Mouse (Mus musculus): ENCODE results near the gene Scgb2b15. TPM values are rescaled to one million over a fixed set of nuclear protein-coding genes. Genes with fewer than 3 reads are reported as not detected.
"Not testable (repeated sequence)": the region's sequence is repeated elsewhere in the genome, so short reads cannot be mapped to it uniquely, and the experiment has no call there.

Scgb2b15 gene
- total RNA-seq (2012; rRNA removed) (not detected in 2 replicates), total RNA-seq (2014; rRNA removed) (not detected in 2 replicates), polyA plus RNA-seq (2012; ENCODE audit: insufficient read length, low read depth) (not detected in 2 replicates)

- H3K27ac ChIP-seq (ENCODE audit: insufficient read depth, low read depth); H3K36me3 ChIP-seq (replicated peaks in 1 of 2; ENCODE audit: control insufficient read depth in 1 of 2, insufficient read depth in 1 of 2, low read length in 1 of 2); H3K9me3 ChIP-seq (replicated peaks; ENCODE audit: low read length); dilution Hi-C loops (cut with MboI; ENCODE audit: extremely low pct_ligation_motif_present, extremely low pct_unique_long_range_greater_than_20kb, low sequenced_read_pairs); DNase-seq (ENCODE audit: extremely low read depth); H3K4me2 ChIP-seq (ENCODE audit: insufficient read depth, low read depth, poor library complexity, severe bottlenecking); H3K27me3 ChIP-seq (replicated peaks); H3K4me3 ChIP-seq (replicated peaks in 1 of 3; ENCODE audit: low read depth in 2 of 3, low read length in 2 of 3, poor library complexity in 1 of 3); H3K4me1 ChIP-seq (ENCODE audit: control insufficient read depth in 1 of 2, insufficient read depth in 2 of 2); H3K79me2 ChIP-seq (replicated peaks; ENCODE audit: control insufficient read depth, extremely low read depth, insufficient read depth, poor library complexity, severe bottlenecking); H3K9ac ChIP-seq (ENCODE audit: insufficient read depth, low read depth); in situ Hi-C loops (cut with MboI; ENCODE audit: low pct_ligation_motif_present, low pct_unique_long_range_greater_than_20kb, low sequenced_read_pairs): not testable (repeated sequence)
Measured at GRCm38 (mm10) chr7:32829562-32829961, at the start of gene Scgb2b15. Scgb2b15 (minus strand) TSS chr7:32829662.

- in situ Hi-C loops (cut with MboI; ENCODE audit: low pct_ligation_motif_present, low pct_unique_long_range_greater_than_20kb, low sequenced_read_pairs); H3K27me3 ChIP-seq (replicated peaks); H3K4me1 ChIP-seq (ENCODE audit: control insufficient read depth in 1 of 2, insufficient read depth in 2 of 2); H3K27ac ChIP-seq (ENCODE audit: insufficient read depth, low read depth); dilution Hi-C loops (cut with MboI; ENCODE audit: extremely low pct_ligation_motif_present, extremely low pct_unique_long_range_greater_than_20kb, low sequenced_read_pairs); H3K9ac ChIP-seq (ENCODE audit: insufficient read depth, low read depth); H3K4me2 ChIP-seq (ENCODE audit: insufficient read depth, low read depth, poor library complexity, severe bottlenecking); H3K9me3 ChIP-seq (replicated peaks; ENCODE audit: low read length); H3K79me2 ChIP-seq (replicated peaks; ENCODE audit: control insufficient read depth, extremely low read depth, insufficient read depth, poor library complexity, severe bottlenecking); H3K4me3 ChIP-seq (replicated peaks in 1 of 3; ENCODE audit: low read depth in 2 of 3, low read length in 2 of 3, poor library complexity in 1 of 3); H3K36me3 ChIP-seq (replicated peaks in 1 of 2; ENCODE audit: control insufficient read depth in 1 of 2, insufficient read depth in 1 of 2, low read length in 1 of 2); DNase-seq (ENCODE audit: extremely low read depth): not testable (repeated sequence)
Measured at GRCm38 (mm10) chr7:32836254-32836653, 6.8 kb upstream of the Scgb2b15 start, which contains the start of gene Scgb1b15. Scgb1b15 (plus strand) TSS chr7:32836554.

Other genes with a start within 250 kb of the Scgb2b15 start
- not detected in 2 replicates for gene Scgb1b15, start 6.9 kb upstream of the Scgb2b15 start, total RNA-seq (2012; rRNA removed)
- not detected in 2 replicates for gene Scgb1b15, start 6.9 kb upstream of the Scgb2b15 start, total RNA-seq (2014; rRNA removed)
- not detected in 2 replicates for gene Scgb1b15, start 6.9 kb upstream of the Scgb2b15 start, polyA plus RNA-seq (2012; ENCODE audit: insufficient read length, low read depth)
- not detected in 2 replicates for gene Scgb2b17, start 226.9 kb upstream of the Scgb2b15 start, total RNA-seq (2012; rRNA removed)
- not detected in 2 replicates for gene Scgb2b17, start 226.9 kb upstream of the Scgb2b15 start, total RNA-seq (2014; rRNA removed)
- gene Scgb2b17, start 226.9 kb upstream of the Scgb2b15 start, polyA plus RNA-seq (2012; ENCODE audit: insufficient read length, low read depth) = not detected in 2 replicates
- gene Scgb1b17, start 233.8 kb upstream of the Scgb2b15 start, total RNA-seq (2012; rRNA removed) = not detected in 2 replicates
- gene Scgb1b17, start 233.8 kb upstream of the Scgb2b15 start, total RNA-seq (2014; rRNA removed) = not detected in 2 replicates
- gene Scgb1b17, start 233.8 kb upstream of the Scgb2b15 start, polyA plus RNA-seq (2012; ENCODE audit: insufficient read length, low read depth) = not detected in 2 replicates

All from CH12.LX (cell line).